Mouse (Mus musculus) stomach, postnatal 0 days (tissue): ENCODE measurements around the gene Galntl6. TPM values are rescaled to one million over a fixed set of nuclear protein-coding genes. Genes with fewer than 3 reads are reported as not detected.

ENCODE experiments used
- ATAC-seq: fragments of 200-750 bp; cut with Nextera tagmentation; 2 replicates; pipeline ENCODE4 v1.8.0; 2017; ENCODE audit not compliant: low FRiP score, low TSS enrichment
- DNase-seq: peaks from one replicate; pipeline ENCODE4 v3.0.0-alpha.2; 2016; ENCODE audit warnings: low spot score
- H3K27ac ChIP-seq: fragments of 300-500 bp; sonication (generic); replicated peaks from 2 replicates; pipeline ENCODE4 v1.5.1; 2014; ENCODE audit warnings: mild to moderate bottlenecking, control low read depth
- H3K27me3 ChIP-seq: fragments of 300-500 bp; sonication (generic); 2 replicates; pipeline ENCODE4 v1.6.1; 2014; ENCODE audit warnings: low read length; ENCODE audit not compliant: control insufficient read depth, insufficient read depth
- H3K36me3 ChIP-seq: fragments of 300-500 bp; sonication (generic); 2 replicates; pipeline ENCODE4 v1.6.1; 2014; ENCODE audit warnings: low read length, mixed read lengths; ENCODE audit not compliant: control insufficient read depth, insufficient read depth
- H3K4me1 ChIP-seq: fragments of 300-500 bp; sonication (generic); replicated peaks from 2 replicates; pipeline ENCODE4 v1.6.1; 2014; ENCODE audit warnings: antibody characterized with exemption; ENCODE audit not compliant: control insufficient read depth, insufficient read depth
- H3K4me2 ChIP-seq: fragments of 300-500 bp; sonication (generic); replicated peaks from 2 replicates; pipeline ENCODE4 v1.6.1; 2014; ENCODE audit warnings: low read depth, mild to moderate bottlenecking, control low read depth, moderate library complexity
- H3K4me3 ChIP-seq: fragments of 300-500 bp; sonication (generic); 2 replicates; pipeline ENCODE4 v1.5.1; 2014; ENCODE audit warnings: low read depth, low read length, control low read depth
- H3K9ac ChIP-seq: fragments of 300-500 bp; sonication (generic); 2 replicates; pipeline ENCODE4 v1.6.1; 2014; ENCODE audit warnings: mild to moderate bottlenecking, low read length, control low read depth, mixed read lengths
- H3K9me3 ChIP-seq: fragments of 300-500 bp; sonication (generic); 2 replicates; pipeline ENCODE4 v1.6.1; 2016; ENCODE audit warnings: low read length; ENCODE audit not compliant: control insufficient read depth
- CTCF ChIP-seq: IDR thresholded peaks from 2 replicates; pipeline ENCODE4 v1.5.1; 2016; ENCODE audit warnings: antibody characterized with exemption, low read depth, mild to moderate bottlenecking, moderate library complexity
- EP300 ChIP-seq: optimal IDR thresholded peaks from 2 replicates; pipeline ENCODE3; 2016; ENCODE audit warnings: antibody characterized with exemption
- WGBS: fragments of 180-500 bp; shearing (Covaris S2); extraction: QIAGEN DNeasy Blood & Tissue Kit; methylation state at CpG from one replicate; pipeline ENCODE4 v1.1.7; 2014; 5-methylcytosine and 5-hydroxymethylcytosine counted together
- polyA plus RNA-seq: library from polyadenylated mRNA; unstranded; fragments of >200 nt; fragmentation: Nextera tagmentation; extraction: Ambion mirVana; gene quantifications from 2 replicates; pipeline ENCODE4 v1.2.1, GENCODE M21; 2015

Gene Galntl6
- polyA plus RNA-seq, 1 experiment from 2014 or later = 3.8 TPM

- Histone ChIP-seq H3K27ac (no peak overlapping the region), H3K9me3 (no peaks in the 10 kb centered on the region), H3K27me3 (no peaks in the 10 kb centered on the region), H3K9ac (no peak overlapping the region), H3K4me2 (no peak overlapping the region), H3K36me3 (no peaks in the 10 kb centered on the region), H3K4me1 (no peaks in the 10 kb centered on the region), H3K4me3 (no peak overlapping the region)
- ATAC-seq (no peak), DNase-seq (no peak)
- WGBS = 77% methylated on average over 6 of the region's 6 CpGs
- no peak for TF ChIP-seq EP300
- no peak for TF ChIP-seq CTCF
These were observed 314.6 kb downstream of the Galntl6 start for GRCm38 (mm10) chr8:58597834-58598233.

DNA sequence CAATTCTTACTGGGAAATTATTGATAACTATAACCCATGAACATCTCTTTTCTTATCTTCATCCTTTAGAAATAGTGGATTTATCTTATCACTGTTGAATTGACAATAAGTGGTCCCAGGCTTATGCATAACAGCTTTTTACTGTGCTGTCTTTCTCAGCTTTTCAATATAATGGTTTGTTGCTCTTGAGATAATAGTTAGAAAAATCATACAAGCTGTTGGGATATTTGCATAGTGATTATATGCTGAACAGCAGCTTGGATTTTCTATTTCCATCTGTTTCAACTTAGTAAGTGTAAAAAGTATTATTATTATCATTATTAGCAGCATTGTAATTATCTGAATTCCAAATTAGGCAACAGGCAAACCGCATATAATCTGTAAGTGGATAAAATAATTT, 337.1 kb downstream of the Galntl6 start:
- Histone ChIP-seq H3K9ac (no peak overlapping the region), H3K36me3 (no peaks in the 10 kb centered on the region), H3K27ac (no peak overlapping the region), H3K4me3 (no peak overlapping the region), H3K9me3 (no peaks in the 10 kb centered on the region), H3K4me2 (no peak overlapping the region), H3K27me3 (no peaks in the 10 kb centered on the region), H3K4me1 (no peaks in the 10 kb centered on the region)
- TF ChIP-seq CTCF (no peak), EP300 (no peak)
- 77% methylated on average over 1 of the region's 1 CpGs for WGBS
- DNase-seq (no peak), ATAC-seq (no peak)

GRCm38 (mm10) chr8:58568086-58568485, 344.4 kb downstream of the Galntl6 start:
- WGBS = 71% methylated on average over 2 of the region's 2 CpGs
- no peaks in the 10 kb centered on the region for H3K36me3 ChIP-seq
- no peak for ATAC-seq
- H3K4me2 ChIP-seq = no peak overlapping the region
- H3K9ac ChIP-seq = no peak overlapping the region
- H3K27ac ChIP-seq = no peak overlapping the region
- no peaks in the 10 kb centered on the region for H3K9me3 ChIP-seq
- H3K4me1 ChIP-seq = no peaks in the 10 kb centered on the region
- no peak overlapping the region for H3K4me3 ChIP-seq
- no peak for TF ChIP-seq EP300
- TF ChIP-seq CTCF = no peak
- DNase-seq = no peak
- H3K27me3 ChIP-seq = no peaks in the 10 kb centered on the region

DNA sequence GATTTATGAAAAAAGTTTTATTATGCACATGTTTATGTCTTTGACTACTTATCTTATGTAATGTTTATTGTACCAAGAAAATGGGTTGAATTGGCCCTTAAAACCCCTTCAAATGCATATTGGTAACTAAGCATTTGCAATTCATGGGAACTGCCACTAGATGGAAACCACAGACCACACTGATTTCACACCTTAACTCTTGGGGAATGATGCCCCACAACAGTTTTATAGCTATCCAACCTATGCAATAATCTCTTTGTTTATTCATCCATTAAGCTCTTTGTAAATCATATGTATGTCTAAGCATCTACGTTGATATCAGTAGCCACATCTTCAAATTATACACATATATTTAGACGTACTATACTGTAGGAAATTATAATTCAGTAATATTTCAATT, 346.3 kb downstream of the Galntl6 start:
- DNase-seq (no peak), ATAC-seq (no peak)
- Histone ChIP-seq H3K4me2 (no peak overlapping the region), H3K36me3 (no peaks in the 10 kb centered on the region), H3K27ac (no peak overlapping the region), H3K27me3 (no peaks in the 10 kb centered on the region), H3K9ac (no peak overlapping the region), H3K4me1 (no peaks in the 10 kb centered on the region), H3K9me3 (no peaks in the 10 kb centered on the region), H3K4me3 (no peak overlapping the region)
- peak; percentile 84 for TF ChIP-seq CTCF
- no peak for TF ChIP-seq EP300
- 28% methylated on average over 2 of the region's 2 CpGs for WGBS

- H3K9ac ChIP-seq = no peak overlapping the region
- no peaks in the 10 kb centered on the region for H3K36me3 ChIP-seq
- no peak for ATAC-seq
- no peak for DNase-seq
- no peak overlapping the region for H3K27ac ChIP-seq
- WGBS = 77% methylated on average over 2 of the region's 2 CpGs
- H3K27me3 ChIP-seq = no peaks in the 10 kb centered on the region
- TF ChIP-seq CTCF (no peak), EP300 (no peak)
- H3K4me1 ChIP-seq = no peaks in the 10 kb centered on the region
- H3K4me3 ChIP-seq = no peak overlapping the region
- H3K9me3 ChIP-seq = no peaks in the 10 kb centered on the region
- H3K4me2 ChIP-seq = no peak overlapping the region
These were observed 376.7 kb downstream of the Galntl6 start for GRCm38 (mm10) chr8:58535781-58536180.

- Histone ChIP-seq H3K4me2 (no peak overlapping the region), H3K9me3 (no peaks in the 10 kb centered on the region), H3K27me3 (no peaks in the 10 kb centered on the region), H3K4me1 (no peaks in the 10 kb centered on the region), H3K9ac (no peak overlapping the region), H3K27ac (no peak overlapping the region), H3K36me3 (no peaks in the 10 kb centered on the region), H3K4me3 (no peak overlapping the region)
- ATAC-seq (no peak), DNase-seq (no peak)
- TF ChIP-seq CTCF (no peak), EP300 (no peak)
These were observed 377.8 kb downstream of the Galntl6 start for GRCm38 (mm10) chr8:58534631-58535030.
